Mouse (Mus musculus): Measurements from ENCODE around the gene Ccnyl1. TPM values are rescaled to one million over a fixed set of nuclear protein-coding genes. Genes with fewer than 3 reads are reported as not detected.

Ccnyl1 gene
- polyA plus RNA-seq, 1 experiment from 2014 or later: 12.9 TPM

GRCm38 (mm10) chr1:64742741-64743408 is 52.6 kb downstream of the Ccnyl1 start:
- H3K9me3 ChIP-seq (ENCODE audit: control insufficient read depth, low read length): no peaks in the 10 kb centered on the region
- H3K27ac ChIP-seq (ENCODE audit: low read depth, low read length): no peak overlapping the region
- no peak overlapping the region for H3K4me3 ChIP-seq (ENCODE audit: low read depth, low read length)
- 90% methylated on average over 18 of the region's 18 CpGs for WGBS
- peaks cover 7% of the 10 kb centered on the region for H3K4me1 ChIP-seq (ENCODE audit: control insufficient read depth, insufficient read depth, low read length)
- no peak for ATAC-seq (ENCODE audit: low FRiP score)
- no peaks in the 10 kb centered on the region for H3K36me3 ChIP-seq (ENCODE audit: control insufficient read depth, insufficient read depth, low read length)
- DNase-seq (ENCODE audit: low spot score, missing footprints): no peak
- H3K27me3 ChIP-seq (ENCODE audit: control insufficient read depth, insufficient read depth, low read length): 0 out of 2 replicates have a peak, but pooled peaks cover 3% of the 10 kb centered on the region
- no peak overlapping the region for H3K9ac ChIP-seq (ENCODE audit: low read length)
- no peak overlapping the region for H3K4me2 ChIP-seq

GRCm38 (mm10) chr1:64744616-64745015 is 54.4 kb downstream of the Ccnyl1 start:
- Histone ChIP-seq H3K9ac (ENCODE audit: low read length) (no peak overlapping the region), H3K4me2 (no peak overlapping the region), H3K27ac (ENCODE audit: low read depth, low read length) (no peak overlapping the region), H3K4me3 (ENCODE audit: low read depth, low read length) (no peak overlapping the region), H3K4me1 (ENCODE audit: control insufficient read depth, insufficient read depth, low read length) (no peaks in the 10 kb centered on the region), H3K9me3 (ENCODE audit: control insufficient read depth, low read length) (no peaks in the 10 kb centered on the region), H3K27me3 (ENCODE audit: control insufficient read depth, insufficient read depth, low read length) (no peaks in the 10 kb centered on the region), H3K36me3 (ENCODE audit: control insufficient read depth, insufficient read depth, low read length) (no peaks in the 10 kb centered on the region)
- DNase-seq (ENCODE audit: low spot score, missing footprints) (no peak), ATAC-seq (ENCODE audit: low FRiP score) (no peak)

- no peak overlapping the region for H3K9ac ChIP-seq (ENCODE audit: low read length)
- H3K9me3 ChIP-seq (ENCODE audit: control insufficient read depth, low read length): no peaks in the 10 kb centered on the region
- WGBS: 90% methylated on average over 8 of the region's 8 CpGs
- H3K27me3 ChIP-seq (ENCODE audit: control insufficient read depth, insufficient read depth, low read length): no peaks in the 10 kb centered on the region
- H3K4me3 ChIP-seq (ENCODE audit: low read depth, low read length): no peak overlapping the region
- H3K27ac ChIP-seq (ENCODE audit: low read depth, low read length): no peak overlapping the region
- H3K4me1 ChIP-seq (ENCODE audit: control insufficient read depth, insufficient read depth, low read length): no peaks in the 10 kb centered on the region
- ATAC-seq (ENCODE audit: low FRiP score): no peak
- no peaks in the 10 kb centered on the region for H3K36me3 ChIP-seq (ENCODE audit: control insufficient read depth, insufficient read depth, low read length)
- H3K4me2 ChIP-seq: no peak overlapping the region
- no peak for DNase-seq (ENCODE audit: low spot score, missing footprints)
Measured at GRCm38 (mm10) chr1:64753109-64753508, 62.9 kb downstream of the Ccnyl1 start.

GRCm38 (mm10) chr1:64753668-64754067 is 63.4 kb downstream of the Ccnyl1 start:
- Histone ChIP-seq H3K4me3 (ENCODE audit: low read depth, low read length) (no peak overlapping the region), H3K4me2 (no peak overlapping the region), H3K36me3 (ENCODE audit: control insufficient read depth, insufficient read depth, low read length) (no peaks in the 10 kb centered on the region), H3K9me3 (ENCODE audit: control insufficient read depth, low read length) (no peaks in the 10 kb centered on the region), H3K27me3 (ENCODE audit: control insufficient read depth, insufficient read depth, low read length) (no peaks in the 10 kb centered on the region), H3K9ac (ENCODE audit: low read length) (no peak overlapping the region), H3K4me1 (ENCODE audit: control insufficient read depth, insufficient read depth, low read length) (no peaks in the 10 kb centered on the region), H3K27ac (ENCODE audit: low read depth, low read length) (no peak overlapping the region)
- ATAC-seq (ENCODE audit: low FRiP score) (no peak), DNase-seq (ENCODE audit: low spot score, missing footprints) (no peak)
- WGBS: 75% methylated on average over 7 of the region's 7 CpGs

GRCm38 (mm10) chr1:64754658-64755057 is 64.4 kb downstream of the Ccnyl1 start:
- no peak for DNase-seq (ENCODE audit: low spot score, missing footprints)
- 87% methylated on average over 5 of the region's 5 CpGs for whole genome bisulfite sequencing
- no peak for ATAC-seq (ENCODE audit: low FRiP score)
- Histone ChIP-seq H3K9ac (ENCODE audit: low read length) (no peak overlapping the region), H3K4me3 (ENCODE audit: low read depth, low read length) (no peak overlapping the region), H3K4me1 (ENCODE audit: control insufficient read depth, insufficient read depth, low read length) (no peaks in the 10 kb centered on the region), H3K27ac (ENCODE audit: low read depth, low read length) (no peak overlapping the region), H3K27me3 (ENCODE audit: control insufficient read depth, insufficient read depth, low read length) (no peaks in the 10 kb centered on the region), H3K4me2 (no peak overlapping the region), H3K9me3 (ENCODE audit: control insufficient read depth, low read length) (no peaks in the 10 kb centered on the region), H3K36me3 (ENCODE audit: control insufficient read depth, insufficient read depth, low read length) (no peaks in the 10 kb centered on the region)

- Histone ChIP-seq H3K9ac (ENCODE audit: low read length) (no peak overlapping the region), H3K36me3 (ENCODE audit: control insufficient read depth, insufficient read depth, low read length) (no peaks in the 10 kb centered on the region), H3K4me3 (ENCODE audit: low read depth, low read length) (no peak overlapping the region), H3K9me3 (ENCODE audit: control insufficient read depth, low read length) (no peaks in the 10 kb centered on the region), H3K4me2 (no peak overlapping the region), H3K27ac (ENCODE audit: low read depth, low read length) (no peak overlapping the region), H3K4me1 (ENCODE audit: control insufficient read depth, insufficient read depth, low read length) (no peaks in the 10 kb centered on the region), H3K27me3 (ENCODE audit: control insufficient read depth, insufficient read depth, low read length) (no peaks in the 10 kb centered on the region)
- DNase-seq (ENCODE audit: low spot score, missing footprints): no peak
- WGBS: 69% methylated on average over 7 of the region's 7 CpGs
- no peak for ATAC-seq (ENCODE audit: low FRiP score)
Measured at GRCm38 (mm10) chr1:64755971-64756639, 65.8 kb downstream of the Ccnyl1 start.

GRCm38 (mm10) chr1:64756640-64757030 is 66.4 kb downstream of the Ccnyl1 start:
- no peak for DNase-seq (ENCODE audit: low spot score, missing footprints)
- H3K36me3 ChIP-seq (ENCODE audit: control insufficient read depth, insufficient read depth, low read length): no peaks in the 10 kb centered on the region
- H3K4me2 ChIP-seq: no peak overlapping the region
- no peak overlapping the region for H3K27ac ChIP-seq (ENCODE audit: low read depth, low read length)
- H3K4me1 ChIP-seq (ENCODE audit: control insufficient read depth, insufficient read depth, low read length): no peaks in the 10 kb centered on the region
- H3K4me3 ChIP-seq (ENCODE audit: low read depth, low read length): no peak overlapping the region
- no peaks in the 10 kb centered on the region for H3K9me3 ChIP-seq (ENCODE audit: control insufficient read depth, low read length)
- WGBS: 79% methylated on average over 10 of the region's 10 CpGs
- ATAC-seq (ENCODE audit: low FRiP score): no peak
- no peak overlapping the region for H3K9ac ChIP-seq (ENCODE audit: low read length)
- H3K27me3 ChIP-seq (ENCODE audit: control insufficient read depth, insufficient read depth, low read length): no peaks in the 10 kb centered on the region

GRCm38 (mm10) chr1:64757254-64757653 is 67.0 kb downstream of the Ccnyl1 start:
- Histone ChIP-seq H3K4me1 (ENCODE audit: control insufficient read depth, insufficient read depth, low read length) (no peaks in the 10 kb centered on the region), H3K4me3 (ENCODE audit: low read depth, low read length) (no peak overlapping the region), H3K27me3 (ENCODE audit: control insufficient read depth, insufficient read depth, low read length) (no peaks in the 10 kb centered on the region), H3K9me3 (ENCODE audit: control insufficient read depth, low read length) (no peaks in the 10 kb centered on the region), H3K27ac (ENCODE audit: low read depth, low read length) (no peak overlapping the region), H3K4me2 (no peak overlapping the region), H3K36me3 (ENCODE audit: control insufficient read depth, insufficient read depth, low read length) (no peaks in the 10 kb centered on the region), H3K9ac (ENCODE audit: low read length) (no peak overlapping the region)
- ATAC-seq (ENCODE audit: low FRiP score) (no peak), DNase-seq (ENCODE audit: low spot score, missing footprints) (no peak)
- 28% methylated on average over 2 of the region's 2 CpGs for WGBS

GRCm38 (mm10) chr1:64757766-64758165 is 67.5 kb downstream of the Ccnyl1 start:
- WGBS: 89% methylated on average over 5 of the region's 5 CpGs

More at GRCm38 (mm10) chr1:64757766-64758165, 67.5 kb downstream of the Ccnyl1 start:
- Histone ChIP-seq H3K4me2 (no peak overlapping the region), H3K9me3 (ENCODE audit: control insufficient read depth, low read length) (no peaks in the 10 kb centered on the region), H3K4me1 (ENCODE audit: control insufficient read depth, insufficient read depth, low read length) (no peaks in the 10 kb centered on the region), H3K36me3 (ENCODE audit: control insufficient read depth, insufficient read depth, low read length) (no peaks in the 10 kb centered on the region), H3K9ac (ENCODE audit: low read length) (no peak overlapping the region), H3K27me3 (ENCODE audit: control insufficient read depth, insufficient read depth, low read length) (no peaks in the 10 kb centered on the region), H3K4me3 (ENCODE audit: low read depth, low read length) (no peak overlapping the region), H3K27ac (ENCODE audit: low read depth, low read length) (no peak overlapping the region)
- ATAC-seq (ENCODE audit: low FRiP score) (no peak), DNase-seq (ENCODE audit: low spot score, missing footprints) (no peak)

Data from midbrain, embryonic 11.5 days (tissue).